Mouse (Mus musculus) MEL (cell line): ENCODE results near the gene 1110051M20Rik. TPM values are rescaled to one million over a fixed set of nuclear protein-coding genes. Genes with fewer than 3 reads are reported as not detected.

ENCODE experiments used
- DNase-seq: peaks from one replicate; pipeline ENCODE4 v3.0.0; 2011; ENCODE audit warnings: low read depth, low spot score
- H3K27ac ChIP-seq: 2 replicates; pipeline ENCODE4 v1.5.1; 2012; ENCODE audit warnings: low read depth, mild to moderate bottlenecking, control low read depth, low read length, moderate library complexity; ENCODE audit not compliant: control insufficient read depth
- H3K27me3 ChIP-seq, 2 experiments: fragments of 150-350 bp in 1 of 2; sonication (generic) in 1 of 2; 2 replicates each; pipeline ENCODE4 v1.6.1; 2012; ENCODE audit warnings: low read length in 2 of 2, mild to moderate bottlenecking in 2 of 2, improper control_type of control experiment in 1 of 2, moderate library complexity in 1 of 2; ENCODE audit not compliant: insufficient read depth in 2 of 2, control insufficient read depth in 1 of 2
- H3K36me3 ChIP-seq, 2 experiments: 2 replicates each; pipeline ENCODE4 v1.6.1; 2012 to 2014; ENCODE audit warnings: low read length in 2 of 2, improper control_type of control experiment in 1 of 2, inconsistent platforms in 1 of 2, mild to moderate bottlenecking in 1 of 2; ENCODE audit not compliant: insufficient read depth in 2 of 2, control insufficient read depth in 1 of 2
- H3K4me1 ChIP-seq, 2 experiments: fragments of 150-350 bp in 1 of 2; sonication (generic) in 1 of 2; 2 replicates each; pipeline ENCODE4 v1.6.1; 2012; ENCODE audit warnings: low read length in 2 of 2, improper control_type of control experiment in 1 of 2, mild to moderate bottlenecking in 1 of 2; ENCODE audit not compliant: insufficient read depth in 2 of 2, control insufficient read depth in 1 of 2
- H3K4me3 ChIP-seq, 2 experiments: fragments of 150-350 bp in 1 of 2; sonication (generic) in 1 of 2; 2 replicates each; pipeline ENCODE4 v1.5.1; 2012; ENCODE audit warnings: low read depth in 2 of 2, low read length in 2 of 2, mild to moderate bottlenecking in 2 of 2, moderate library complexity in 2 of 2, control low read depth in 1 of 2, improper control_type of control experiment in 1 of 2; ENCODE audit not compliant: control insufficient read depth in 1 of 2, insufficient read depth in 1 of 2
- H3K79me2 ChIP-seq: 2 replicates; pipeline ENCODE4 v1.6.1; 2012; ENCODE audit warnings: mild to moderate bottlenecking, low read length, moderate library complexity; ENCODE audit not compliant: control insufficient read depth, poor library complexity, insufficient read depth
- H3K9ac ChIP-seq: 2 replicates; pipeline ENCODE4 v1.6.1; 2012; ENCODE audit warnings: low read depth, mild to moderate bottlenecking, control low read depth, low read length, moderate library complexity; ENCODE audit not compliant: control insufficient read depth, poor library complexity, severe bottlenecking
- H3K9me3 ChIP-seq: fragments of 150-350 bp; sonication (generic); replicated peaks from 2 replicates; pipeline ENCODE4 v1.6.1; 2012; ENCODE audit warnings: mild to moderate bottlenecking, low read length, improper control_type of control experiment, moderate library complexity; ENCODE audit not compliant: insufficient read depth
- BHLHE40 ChIP-seq: IDR thresholded peaks from 2 replicates; pipeline ENCODE4 v1.6.1; 2012; ENCODE audit warnings: low read depth, mild to moderate bottlenecking, inconsistent platforms, low read length, improper control_type of control experiment, borderline replicate concordance
- CTCF ChIP-seq, 3 experiments: IDR thresholded peaks in 2 of 3; conservative IDR thresholded peaks in 1 of 3; 2 replicates each; pipeline ENCODE4 v1.5.1; 2011 to 2012; ENCODE audit warnings: low read length in 3 of 3, low read depth in 2 of 3, mild to moderate bottlenecking in 2 of 3, improper control_type of control experiment in 1 of 3, inconsistent platforms in 1 of 3, mixed read lengths in 1 of 3, moderate library complexity in 1 of 3; ENCODE audit not compliant: control insufficient read depth in 1 of 3, insufficient read depth in 1 of 3, poor library complexity in 1 of 3, severe bottlenecking in 1 of 3
- E2F4 ChIP-seq: IDR thresholded peaks from 2 replicates; pipeline ENCODE4 v1.6.1; 2011; ENCODE audit warnings: low read depth, low read length, improper control_type of control experiment, borderline replicate concordance
- ETS1 ChIP-seq: IDR thresholded peaks from 2 replicates; pipeline ENCODE4 v1.6.1; 2012; ENCODE audit warnings: low read depth, mild to moderate bottlenecking, inconsistent platforms, low read length, improper control_type of control experiment, moderate library complexity
- GABPA ChIP-seq: IDR thresholded peaks from 2 replicates; pipeline ENCODE4 v1.6.1; 2012; ENCODE audit warnings: low read depth, mild to moderate bottlenecking, inconsistent platforms, low read length, improper control_type of control experiment, moderate library complexity
- HCFC1 ChIP-seq: IDR thresholded peaks from 2 replicates; pipeline ENCODE4 v1.6.1; 2012; ENCODE audit warnings: low read depth, mild to moderate bottlenecking, inconsistent platforms, low read length, improper control_type of control experiment, moderate library complexity
- JUND ChIP-seq: IDR thresholded peaks from 2 replicates; pipeline ENCODE4 v1.6.1; 2011; ENCODE audit warnings: low read depth, mild to moderate bottlenecking, improper control_type of control experiment, low read length
- MAX ChIP-seq: IDR thresholded peaks from 2 replicates; pipeline ENCODE4 v1.6.1; 2011; ENCODE audit warnings: low read length, improper control_type of control experiment
- MAZ ChIP-seq: IDR thresholded peaks from 2 replicates; pipeline ENCODE4 v1.6.1; 2012; ENCODE audit warnings: low read depth, mild to moderate bottlenecking, inconsistent platforms, low read length, improper control_type of control experiment
- MEF2A ChIP-seq: IDR thresholded peaks from 2 replicates; pipeline ENCODE4 v1.6.1; 2014; ENCODE audit warnings: low read depth, mild to moderate bottlenecking, inconsistent platforms, low read length, improper control_type of control experiment; ENCODE audit not compliant: poor library complexity, insufficient replicate concordance, severe bottlenecking; ENCODE audit errors: extremely low read depth
- MXI1 ChIP-seq: IDR thresholded peaks from 2 replicates; pipeline ENCODE4 v1.6.1; 2011; ENCODE audit warnings: mild to moderate bottlenecking, low read depth, low read length, improper control_type of control experiment
- MYC ChIP-seq: IDR thresholded peaks from 2 replicates; pipeline ENCODE4 v1.6.1; 2011; ENCODE audit warnings: low read depth, mild to moderate bottlenecking, low read length, improper control_type of control experiment, moderate library complexity
- NELFE ChIP-seq: IDR thresholded peaks from 2 replicates; pipeline ENCODE4 v1.6.1; 2011; ENCODE audit warnings: low read depth, low read length, improper control_type of control experiment
- NRF1 ChIP-seq: IDR thresholded peaks from 2 replicates; pipeline ENCODE4 v1.6.1; 2014; ENCODE audit warnings: low read depth, mild to moderate bottlenecking, inconsistent platforms, low read length, improper control_type of control experiment, moderate library complexity; ENCODE audit not compliant: poor library complexity, insufficient read depth, severe bottlenecking
- POLR2A ChIP-seq, 2 experiments: IDR thresholded peaks; 2 replicates each; pipeline ENCODE4 v1.6.1; 2011 to 2012; ENCODE audit warnings: low read length in 2 of 2, mild to moderate bottlenecking in 2 of 2, control low read depth in 1 of 2, improper control_type of control experiment in 1 of 2, low read depth in 1 of 2, moderate library complexity in 1 of 2; ENCODE audit not compliant: control insufficient read depth in 1 of 2, insufficient read depth in 1 of 2, poor library complexity in 1 of 2
- POLR2AphosphoS2 ChIP-seq: IDR thresholded peaks from 2 replicates; pipeline ENCODE4 v1.6.1; 2011; ENCODE audit warnings: low read length, improper control_type of control experiment
- POLR2AphosphoS5 ChIP-seq: IDR thresholded peaks from 2 replicates; pipeline ENCODE4 v1.6.1; 2012; ENCODE audit warnings: low read depth, borderline replicate concordance, mild to moderate bottlenecking, inconsistent platforms, low read length, moderate library complexity, mixed read lengths
- RCOR1 ChIP-seq: IDR thresholded peaks from 2 replicates; pipeline ENCODE4 v1.6.1; 2012; ENCODE audit warnings: low read depth, mild to moderate bottlenecking, inconsistent platforms, low read length, improper control_type of control experiment
- SIN3A ChIP-seq: IDR thresholded peaks from 2 replicates; pipeline ENCODE4 v1.6.1; 2012; ENCODE audit warnings: low read length, improper control_type of control experiment, inconsistent platforms
- SMC3 ChIP-seq: IDR thresholded peaks from 2 replicates; pipeline ENCODE4 v1.6.1; 2011; ENCODE audit warnings: low read depth, low read length, improper control_type of control experiment
- TAL1 ChIP-seq: IDR thresholded peaks from 2 replicates; pipeline ENCODE4 v1.6.1; 2012; ENCODE audit warnings: mild to moderate bottlenecking, inconsistent platforms, low read length, moderate library complexity, mixed read lengths
- TBP ChIP-seq: IDR thresholded peaks from 2 replicates; pipeline ENCODE4 v1.8.0; 2011; ENCODE audit warnings: low read depth, low read length, improper control_type of control experiment
- TCF12 ChIP-seq: IDR thresholded peaks from 2 replicates; pipeline ENCODE4 v1.6.1; 2014; ENCODE audit warnings: low read depth, mild to moderate bottlenecking, inconsistent platforms, low read length, improper control_type of control experiment, moderate library complexity
- UBTF ChIP-seq: IDR thresholded peaks from 2 replicates; pipeline ENCODE4 v1.6.1; 2012; ENCODE audit warnings: low read depth, mild to moderate bottlenecking, inconsistent platforms, low read length, improper control_type of control experiment, moderate library complexity, borderline replicate concordance; ENCODE audit not compliant: insufficient read depth
- USF1 ChIP-seq: IDR thresholded peaks from 2 replicates; pipeline ENCODE4 v1.6.1; 2014; ENCODE audit warnings: low read depth, mild to moderate bottlenecking, inconsistent platforms, low read length, improper control_type of control experiment, moderate library complexity
- ZC3H11A ChIP-seq: IDR thresholded peaks from 2 replicates; pipeline ENCODE4 v1.6.1; 2012; ENCODE audit warnings: low read depth, mild to moderate bottlenecking, inconsistent platforms, low read length, improper control_type of control experiment
- ZKSCAN1 ChIP-seq: IDR thresholded peaks from 2 replicates; pipeline ENCODE4 v1.6.1; 2012; ENCODE audit warnings: low read depth, mild to moderate bottlenecking, inconsistent platforms, low read length, improper control_type of control experiment, moderate library complexity
- ZNF384 ChIP-seq: IDR thresholded peaks from 2 replicates; pipeline ENCODE4 v1.6.1; 2012; ENCODE audit warnings: low read depth, mild to moderate bottlenecking, inconsistent platforms, low read length, improper control_type of control experiment
- polyA plus RNA-seq, 2 experiments: library from polyadenylated mRNA; stranded (reverse) in 1 of 2; unstranded in 1 of 2; fragments of >175 nt in 1 of 2; fragments of >200 nt in 1 of 2; gene quantifications; 2 replicates each; pipeline versions ENCODE4 v1.2.1 to v1.2.4; 2012; ENCODE audit warnings: low replicate concordance in 2 of 2, low read depth in 1 of 2; ENCODE audit not compliant: insufficient read length in 2 of 2, insufficient read depth in 1 of 2, missing spikeins in 1 of 2
- total RNA-seq: library from RNA; depleted of rRNA; stranded (reverse); fragments of 300-350 nt; gene quantifications from 2 replicates; pipeline ENCODE4 v1.2.3, GENCODE M21; 2012

Gene 1110051M20Rik
- total and polyA plus RNA-seq, 3 experiments, result 23.0 to 23.3 TPM; not detected in 1

DNA sequence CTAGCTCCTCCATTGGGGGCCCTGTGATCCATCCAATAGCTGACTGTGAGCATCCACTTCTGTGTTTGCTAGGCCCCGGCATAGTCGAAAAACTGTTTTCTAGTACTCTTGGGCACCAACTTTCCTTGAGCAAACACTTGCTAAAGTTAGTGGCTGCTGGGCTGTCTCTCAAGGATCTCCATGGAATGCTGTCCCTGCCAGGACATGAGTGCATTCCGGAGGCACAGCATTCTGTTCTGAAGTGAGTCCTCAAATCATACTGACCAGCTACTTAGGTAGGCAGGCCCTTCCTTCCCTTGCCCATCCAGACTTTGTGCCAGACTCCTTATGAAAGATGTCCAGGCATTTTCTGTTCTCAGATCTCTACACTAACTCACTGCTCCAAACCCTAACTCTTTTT is 88.7 kb downstream of the 1110051M20Rik start:
- no peak overlapping the region for H3K27ac ChIP-seq
- no peak overlapping the region for H3K9ac ChIP-seq
- H3K27me3 ChIP-seq, result no peaks in the 10 kb centered on the region
- DNase-seq, result no peak
- H3K79me2 ChIP-seq, result no peaks in the 10 kb centered on the region
- no peaks in the 10 kb centered on the region for H3K9me3 ChIP-seq
- H3K4me3 ChIP-seq, result no peak overlapping the region
- H3K4me1 ChIP-seq, result peaks cover 3 to 9% of the 10 kb centered on the region in 2 experiments
- peaks cover 0 to 19% of the 10 kb centered on the region in 2 experiments; a peak in 2 of 4 replicates for H3K36me3 ChIP-seq
- no peak for TF ChIP-seq TBP
- TF ChIP-seq ZC3H11A, result no peak
- TF ChIP-seq NRF1, result no peak
- TF ChIP-seq ETS1, result no peak
- no peak for TF ChIP-seq MAZ
- TF ChIP-seq ZKSCAN1, result no peak
- TF ChIP-seq POLR2AphosphoS5, result no peak
- TF ChIP-seq MXI1, result no peak
- TF ChIP-seq TCF12, result no peak
- TF ChIP-seq POLR2AphosphoS2, result no peak
- no peak for TF ChIP-seq NELFE
- TF ChIP-seq UBTF, result no peak
- no peak for TF ChIP-seq MYC
- no peak for TF ChIP-seq SMC3
- no peak for TF ChIP-seq CTCF (IDR thresholded peaks at IDR 0.05 in 2 of 3, conservative IDR thresholded peaks at IDR 0.05 in 1 of 3; ENCODE audit: control insufficient read depth in 1 of 3, insufficient read depth in 1 of 3, low read depth in 2 of 3, low read length in 3 of 3, poor library complexity in 1 of 3, severe bottlenecking in 1 of 3)
- TF ChIP-seq JUND, result no peak
- no peak for TF ChIP-seq ZNF384
- no peak for TF ChIP-seq MAX
- TF ChIP-seq RCOR1, result no peak
- no peak for TF ChIP-seq GABPA

GRCm38 (mm10) chr2:91354727-91355403 is 89.6 kb downstream of the 1110051M20Rik start:
- no peaks in the 10 kb centered on the region for H3K9me3 ChIP-seq
- peak; percentile 96 for DNase-seq
- H3K27ac ChIP-seq, result peak overlapping the region; percentile 48; the same call in 1 of the 2 replicates
- H3K9ac ChIP-seq, result no peak overlapping the region
- H3K36me3 ChIP-seq, result peaks cover 0 to 19% of the 10 kb centered on the region in 2 experiments; a peak in 2 of 4 replicates
- H3K4me1 ChIP-seq, result peaks cover 3 to 9% of the 10 kb centered on the region in 2 experiments
- no peaks in the 10 kb centered on the region for H3K27me3 ChIP-seq
- H3K4me3 ChIP-seq, result peak overlapping the region in 1 of 2 experiments; percentile 4; a peak in 1 of 4 replicates
- no peaks in the 10 kb centered on the region for H3K79me2 ChIP-seq
- no peak for TF ChIP-seq HCFC1
- TF ChIP-seq POLR2AphosphoS5, result no peak
- TF ChIP-seq TBP, result no peak
- peak; percentile 95 for TF ChIP-seq ETS1
- TF ChIP-seq SMC3, result no peak
- peak; percentile 50 for TF ChIP-seq NRF1
- TF ChIP-seq ZNF384, result no peak
- TF ChIP-seq TAL1, result peak; percentile 98
- TF ChIP-seq GABPA, result no peak
- no peak for TF ChIP-seq POLR2A (IDR thresholded peaks at IDR 0.05; ENCODE audit: control insufficient read depth in 1 of 2, insufficient read depth in 1 of 2, low read depth in 1 of 2, low read length in 2 of 2, poor library complexity in 1 of 2)
- TF ChIP-seq ZC3H11A, result no peak
- TF ChIP-seq E2F4, result no peak
- TF ChIP-seq POLR2AphosphoS2, result no peak
- no peak for TF ChIP-seq MAZ
- no peak for TF ChIP-seq USF1
- TF ChIP-seq MEF2A, result no peak
- peak; percentile 22; the same call in 1 of the 2 replicates for TF ChIP-seq SIN3A
- TF ChIP-seq JUND, result no peak
- TF ChIP-seq BHLHE40, result no peak
- peak; percentile 94 for TF ChIP-seq TCF12
- 0 out of 2 replicates have a peak, but pooled peaks have one; percentile 12 for TF ChIP-seq MAX
